Mouse (Mus musculus): ENCODE results near the gene Calm3.

Gene Calm3

DNA sequence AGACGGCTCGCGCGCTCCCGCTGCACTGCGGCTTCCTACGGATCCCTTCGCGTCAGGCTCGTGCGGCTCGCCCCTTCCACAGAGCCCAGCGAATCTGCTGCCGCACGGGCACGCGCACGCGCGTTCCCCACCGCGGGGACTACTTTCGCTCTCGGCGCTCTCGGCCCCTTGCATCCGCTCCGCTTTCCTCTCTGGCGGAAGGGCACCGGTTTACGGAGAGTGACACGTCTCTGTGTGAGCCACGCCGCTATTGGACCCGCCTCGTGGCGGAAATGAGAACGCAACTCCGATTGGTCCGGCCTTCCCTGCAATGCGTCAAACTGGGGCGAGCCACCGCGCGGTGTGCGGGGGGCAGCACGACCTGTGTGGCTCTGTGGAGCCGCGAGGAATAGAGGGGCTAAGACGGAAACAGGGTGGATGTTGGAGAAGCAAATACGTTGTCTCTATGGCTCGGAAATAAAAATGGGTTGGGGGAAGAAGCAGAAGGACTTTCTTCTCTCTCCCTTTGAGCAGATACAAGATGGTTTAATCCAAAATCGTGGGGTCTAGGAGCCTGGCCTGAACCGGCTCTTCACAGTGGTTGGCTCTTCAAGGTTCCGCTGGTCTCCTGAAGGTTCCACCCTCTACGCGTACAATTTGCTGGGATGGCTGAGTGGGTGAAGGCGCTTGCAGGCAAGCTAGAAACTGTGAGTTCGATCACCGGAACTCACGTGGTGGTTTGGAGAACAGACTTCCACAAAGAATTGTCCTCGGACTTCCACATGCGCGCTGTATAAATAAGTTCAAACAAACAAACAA lies at the start of gene Calm3:
Calm3 (minus strand) TSS at position 78 of the 798 bp plus-strand sequence.
- in situ Hi-C loops (cut with MboI, MseI) = loop anchor here (5.0 kb wide), 2 partner anchors 52 to 107 kb away; partner anchors contain the start of genes Fkrp (in 2 of the 2) and Strn4 (in 2 of the 2)

DNA sequence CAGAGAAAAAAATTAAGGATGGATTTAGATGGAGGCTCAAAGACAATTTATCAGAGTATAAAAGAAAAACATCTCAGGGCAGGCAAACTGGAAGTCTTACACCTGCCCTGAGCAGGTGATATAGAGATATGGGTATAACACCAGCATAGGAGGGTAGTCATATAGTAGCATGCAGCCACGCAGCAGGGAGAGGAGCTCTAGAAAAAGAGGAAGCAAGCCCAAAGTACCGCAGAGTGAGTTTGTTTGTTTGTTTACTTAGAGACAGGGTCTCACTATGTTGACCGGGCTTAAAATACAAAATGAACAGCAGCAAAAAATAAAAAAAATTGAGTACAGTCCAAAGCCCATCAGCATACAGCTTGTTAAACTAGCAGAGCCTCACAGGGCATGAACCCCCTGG lies 47.2 kb upstream of the Calm3 start:
- in situ Hi-C loops (cut with MboI, MseI) = no loop called here

DNA sequence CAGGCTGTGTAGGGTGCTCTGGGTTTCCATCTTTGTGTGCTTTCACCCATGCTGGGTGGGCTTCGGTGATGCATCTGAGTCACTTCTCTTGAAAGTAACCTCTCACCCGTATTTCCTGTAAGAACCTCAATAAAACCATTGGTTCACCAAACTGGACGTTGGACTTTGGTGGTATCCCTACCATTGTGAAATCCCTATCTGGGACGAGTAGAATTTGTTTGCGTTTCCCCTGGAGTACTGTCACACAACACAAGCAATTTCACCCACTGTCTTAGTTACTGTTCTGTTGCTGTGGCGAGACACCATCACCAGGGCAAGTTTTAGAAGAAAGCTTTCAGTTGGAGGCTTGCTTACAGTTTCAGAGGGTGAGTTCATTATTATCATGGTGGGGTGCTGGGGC lies 44.5 kb upstream of the Calm3 start:
- in situ Hi-C loops (cut with MboI, MseI) = no loop called here

DNA sequence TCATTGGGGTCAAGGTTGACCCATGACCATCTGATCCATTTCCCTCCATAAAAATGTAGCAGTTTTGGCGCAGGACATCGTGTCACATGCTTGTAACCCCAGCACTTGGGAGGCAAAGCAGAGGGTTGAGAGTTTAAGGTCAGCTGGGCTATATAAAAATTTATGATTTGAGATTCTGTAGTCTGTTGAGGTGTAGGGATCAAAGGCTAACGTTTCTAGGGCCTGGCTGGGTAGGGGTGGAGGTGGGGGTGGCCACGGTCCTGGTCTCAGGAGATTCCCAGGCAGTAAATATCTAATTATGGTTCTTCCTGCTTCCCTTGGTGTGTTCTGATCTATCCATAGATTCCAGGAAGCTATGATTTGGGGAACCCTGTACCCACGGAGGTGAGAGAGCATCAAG lies 37.8 kb upstream of the Calm3 start:
- in situ Hi-C loops (cut with MboI, MseI) = no loop called here

DNA sequence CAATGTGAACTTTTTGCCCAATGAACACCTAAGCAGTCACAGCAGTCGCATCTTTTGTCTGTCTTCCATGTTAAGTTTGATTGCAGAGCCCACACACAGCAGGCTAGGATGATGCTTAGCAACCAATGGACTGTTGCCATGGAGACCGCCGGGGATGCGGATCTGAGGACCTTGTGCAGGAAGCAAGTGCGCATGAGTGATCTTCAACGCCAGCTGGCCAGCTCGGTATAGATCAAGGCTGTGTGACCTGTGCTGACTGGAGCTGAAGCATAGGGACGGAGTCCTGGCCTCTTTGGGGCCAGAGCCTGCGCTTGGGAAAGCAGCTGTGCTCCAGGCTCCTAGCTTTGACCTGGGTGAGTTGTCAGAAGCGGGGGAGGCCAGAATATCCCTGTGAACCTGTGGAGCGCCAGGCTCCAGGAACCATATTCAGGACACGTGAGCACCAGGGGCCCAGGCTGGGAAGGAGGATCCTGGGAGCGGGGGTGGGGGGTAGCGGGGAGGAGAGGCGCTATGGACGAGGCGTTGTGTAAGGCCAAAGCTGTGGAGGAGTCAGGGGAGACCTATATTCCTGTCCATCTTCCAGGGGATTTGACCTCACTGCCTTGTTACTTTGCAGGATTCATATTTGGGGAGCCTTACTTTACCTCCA lies 35.7 kb upstream of the Calm3 start, which contains the start of gene Pnmal1:
Pnmal1 (plus strand) TSS at position 141 of the 649 bp plus-strand sequence.
- in situ Hi-C loops (cut with MboI, MseI) = no loop called here

DNA sequence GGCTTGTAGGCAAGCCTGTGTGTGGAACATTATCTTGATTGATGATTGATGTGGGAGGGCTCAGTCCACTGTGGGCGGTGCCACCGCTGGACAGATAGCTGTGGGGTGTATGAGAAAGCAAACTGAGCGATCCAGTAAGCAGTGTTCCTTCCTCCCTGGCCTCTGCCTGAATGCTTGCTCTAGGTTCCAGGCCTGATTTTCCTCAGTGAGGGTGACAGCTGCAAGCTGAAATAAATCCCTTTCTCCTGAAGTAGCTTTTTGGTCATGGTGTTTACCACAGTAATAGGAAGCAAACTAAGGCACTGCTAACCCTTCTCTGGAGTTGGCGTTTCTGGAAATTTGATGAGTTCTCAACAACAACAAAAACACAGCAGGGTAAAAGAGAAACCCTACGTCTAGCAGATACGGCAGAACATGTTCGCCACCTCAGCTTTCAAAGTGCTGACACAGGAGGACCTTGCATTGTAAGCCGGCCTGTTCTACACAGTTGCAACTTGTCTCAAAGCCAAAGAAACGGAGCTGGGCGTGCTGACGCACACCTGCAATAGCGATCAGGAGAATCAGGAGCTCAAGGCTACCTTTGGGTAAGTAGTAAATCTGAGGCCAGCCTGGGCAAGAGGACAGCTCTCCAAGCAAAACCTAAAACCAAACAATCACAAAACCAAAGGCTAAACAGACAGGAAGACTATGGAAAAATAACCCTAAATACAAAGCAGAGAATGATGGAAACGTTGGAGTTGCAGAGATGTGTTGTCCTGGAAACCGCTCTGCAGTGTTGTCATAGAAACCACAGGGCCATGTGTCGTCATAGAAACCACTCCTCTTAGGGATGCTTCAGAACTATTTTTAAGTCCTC lies 32.7 kb upstream of the Calm3 start:
- in situ Hi-C loops (cut with MboI, MseI) = no loop called here

DNA sequence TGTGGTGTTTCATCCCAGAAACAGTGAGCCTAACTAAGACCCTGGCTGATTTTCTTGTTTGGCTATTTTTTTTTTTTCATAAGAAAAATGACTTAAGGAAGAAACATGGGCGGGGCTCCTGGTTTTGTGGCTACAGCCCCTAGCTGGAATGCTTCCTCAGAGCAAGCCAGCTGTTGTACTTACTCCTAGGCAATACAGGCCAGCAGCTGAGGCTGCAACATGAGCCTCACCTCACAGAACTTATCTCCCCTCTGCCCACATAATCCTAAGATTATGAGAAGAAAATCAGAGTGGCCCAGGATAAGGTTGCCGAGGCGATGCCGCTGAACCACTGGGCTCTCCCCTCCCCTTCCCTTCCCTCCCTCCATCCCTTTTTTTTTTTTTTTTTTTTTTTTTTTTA lies 31.8 kb upstream of the Calm3 start:
- in situ Hi-C loops (cut with MboI, MseI) = no loop called here

DNA sequence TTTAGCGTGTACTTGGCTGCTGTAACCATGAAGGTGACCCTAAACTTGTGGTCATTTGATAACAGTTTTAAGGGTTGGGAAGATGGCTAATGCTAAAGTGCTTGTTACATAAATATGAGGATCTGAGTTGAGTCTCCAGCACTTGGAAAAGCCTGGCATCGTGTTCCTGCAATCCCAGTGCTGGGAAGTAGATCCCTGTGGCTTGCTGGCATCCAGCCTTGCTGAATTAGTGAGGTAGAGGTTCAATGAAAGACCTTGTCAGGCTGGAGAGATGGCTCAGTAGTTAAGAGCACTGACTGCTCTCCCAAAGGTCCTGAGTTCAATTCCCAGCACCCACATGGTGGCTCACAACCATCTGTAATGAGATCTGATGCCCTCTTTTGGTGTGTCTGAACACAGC lies 29.9 kb upstream of the Calm3 start:
- in situ Hi-C loops (cut with MboI, MseI) = loop anchor here in 1 of 2 experiments (5.0 kb wide), 1 partner anchor 44 kb away; no protein-coding TSS in a partner anchor

DNA sequence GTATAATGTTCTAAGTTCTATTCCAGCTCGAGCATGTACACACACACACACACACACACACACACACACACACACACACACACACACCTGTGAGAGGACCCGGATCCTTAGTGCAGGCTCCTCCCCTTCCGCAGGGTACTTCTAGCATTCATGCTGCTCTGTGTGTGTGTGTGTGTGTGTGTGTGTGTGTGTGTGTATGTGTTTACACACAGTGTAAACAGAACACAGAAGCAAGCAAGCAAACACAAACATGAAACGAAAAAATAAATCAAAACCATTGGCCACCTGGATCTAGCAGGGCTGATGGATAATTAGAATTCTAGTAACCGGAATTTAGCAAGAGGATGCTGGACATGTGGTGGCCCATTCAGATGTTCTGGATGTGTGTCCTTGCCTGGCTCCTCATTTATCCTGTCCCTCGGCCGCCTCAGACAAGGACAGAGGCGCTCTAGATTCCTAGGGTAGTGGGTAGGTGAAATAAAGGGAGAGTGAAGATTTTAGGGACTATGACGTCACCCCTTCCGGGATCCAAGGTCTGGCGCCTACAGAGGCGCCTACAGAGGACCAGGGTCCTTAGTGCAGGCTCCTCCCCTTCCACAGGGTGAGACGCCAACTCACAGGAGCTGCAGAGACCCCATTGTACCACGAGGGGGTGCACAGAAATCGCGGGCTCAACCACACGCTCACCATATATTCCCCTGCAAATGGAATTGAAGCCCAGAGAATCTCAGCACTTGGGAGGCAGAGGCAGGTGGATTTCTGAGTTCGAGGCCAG lies 27.1 kb upstream of the Calm3 start:
- in situ Hi-C loops (cut with MboI, MseI) = loop anchor here in 1 of 2 experiments (5.0 kb wide), 1 partner anchor 46 kb away; no protein-coding TSS in a partner anchor

DNA sequence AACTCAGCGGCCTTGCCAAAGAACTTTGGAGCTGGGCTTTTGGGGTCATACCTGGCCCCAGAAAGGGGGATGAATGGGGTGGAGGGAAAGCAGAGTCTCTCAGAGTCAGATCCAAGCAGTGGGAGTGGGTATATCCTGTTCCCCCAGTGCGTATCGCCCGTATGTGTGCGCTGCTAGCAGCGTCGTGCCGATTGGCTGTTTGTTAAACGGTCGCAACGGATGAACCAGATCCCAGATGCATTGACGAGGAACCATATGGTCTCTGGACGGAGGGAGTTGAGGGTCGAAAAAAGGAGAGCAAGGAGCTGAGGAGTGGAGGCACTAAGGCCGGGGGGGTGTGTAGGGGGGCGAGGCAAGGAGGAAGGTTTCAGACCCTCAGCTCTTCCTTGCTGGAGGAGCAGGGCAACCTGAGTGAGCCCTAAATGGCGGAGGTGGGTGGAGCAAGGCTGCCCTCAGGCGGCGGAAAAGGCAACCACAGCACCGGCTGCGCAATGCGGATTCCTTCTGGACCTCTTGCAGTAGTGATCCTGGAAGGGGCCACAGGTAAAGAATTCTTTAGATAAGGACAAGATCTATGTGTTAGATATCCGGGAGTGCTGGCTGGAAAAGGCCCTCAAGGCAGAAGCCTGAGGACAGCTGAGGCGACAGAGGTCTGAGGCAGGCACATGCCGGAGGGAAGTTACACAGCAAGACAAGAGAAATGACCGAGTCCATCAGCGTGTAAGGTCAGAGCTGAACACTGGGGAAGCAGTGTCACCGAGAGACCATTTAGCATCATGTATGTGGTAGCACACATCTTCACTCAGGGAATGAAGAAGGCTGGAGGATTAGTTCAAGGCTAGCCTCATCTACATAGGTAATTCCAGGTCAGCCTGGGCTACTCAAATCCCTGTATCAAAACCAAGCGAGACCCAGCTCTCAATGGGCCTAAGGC lies 26.3 kb upstream of the Calm3 start:
- in situ Hi-C loops (cut with MboI, MseI) = loop anchor here (5.0 to 10.0 kb wide), 3 partner anchors 45 to 102 kb away; partner anchors contain the start of gene Ccdc8 (in 1 of the 2)

DNA sequence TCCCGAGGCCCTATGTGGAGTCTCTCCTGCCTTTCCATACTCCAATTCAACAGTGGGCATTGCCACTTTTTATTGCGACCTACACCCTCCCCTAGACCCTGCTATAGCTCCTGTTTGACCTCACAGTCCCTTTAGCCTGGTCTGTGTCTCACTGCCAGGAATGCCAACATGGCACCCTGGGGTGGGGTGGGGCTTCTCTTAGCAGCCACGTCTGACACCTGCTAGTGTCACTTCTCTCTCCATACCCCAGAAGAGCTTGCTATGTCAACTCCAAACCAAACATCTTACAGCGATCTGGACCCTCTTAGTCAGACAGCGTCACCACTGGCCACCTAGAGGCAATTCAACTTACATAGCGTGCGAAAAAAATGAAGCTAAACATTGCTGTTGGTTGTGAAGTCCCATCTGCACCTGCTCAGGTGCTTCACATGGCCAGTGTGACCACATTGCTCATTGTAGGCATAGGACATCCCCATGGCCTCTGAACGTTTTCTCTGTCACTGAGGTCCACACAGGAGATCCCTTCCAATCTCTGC lies 25.1 kb upstream of the Calm3 start:
- in situ Hi-C loops (cut with MboI, MseI) = loop anchor here in 1 of 2 experiments (5.0 to 10.0 kb wide), 2 partner anchors 46 to 103 kb away; partner anchors contain the start of gene Ccdc8

DNA sequence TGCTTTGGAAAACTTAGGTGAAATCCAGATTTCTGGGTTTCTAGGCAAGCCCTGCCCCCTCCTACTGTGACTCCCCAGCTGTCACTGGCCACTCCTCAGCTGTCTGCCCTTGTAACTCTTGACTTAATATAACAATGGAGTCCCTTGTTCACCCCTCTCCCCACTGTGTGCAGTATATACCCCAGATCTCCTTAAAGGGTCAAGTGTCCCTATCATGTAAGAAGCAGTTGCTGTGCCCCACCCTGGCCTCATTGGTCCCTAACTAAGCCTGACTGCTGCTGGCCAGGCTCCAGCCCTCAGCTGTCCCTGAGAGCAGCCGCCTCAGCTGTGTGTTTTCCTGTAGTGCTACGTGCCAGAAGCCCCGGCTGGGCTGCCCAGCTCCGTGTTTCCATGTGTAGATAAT lies 24.0 kb upstream of the Calm3 start:
- in situ Hi-C loops (cut with MboI, MseI) = loop anchor here in 1 of 2 experiments (5.0 to 10.0 kb wide), 2 partner anchors 47 to 104 kb away; partner anchors contain the start of gene Ccdc8

DNA sequence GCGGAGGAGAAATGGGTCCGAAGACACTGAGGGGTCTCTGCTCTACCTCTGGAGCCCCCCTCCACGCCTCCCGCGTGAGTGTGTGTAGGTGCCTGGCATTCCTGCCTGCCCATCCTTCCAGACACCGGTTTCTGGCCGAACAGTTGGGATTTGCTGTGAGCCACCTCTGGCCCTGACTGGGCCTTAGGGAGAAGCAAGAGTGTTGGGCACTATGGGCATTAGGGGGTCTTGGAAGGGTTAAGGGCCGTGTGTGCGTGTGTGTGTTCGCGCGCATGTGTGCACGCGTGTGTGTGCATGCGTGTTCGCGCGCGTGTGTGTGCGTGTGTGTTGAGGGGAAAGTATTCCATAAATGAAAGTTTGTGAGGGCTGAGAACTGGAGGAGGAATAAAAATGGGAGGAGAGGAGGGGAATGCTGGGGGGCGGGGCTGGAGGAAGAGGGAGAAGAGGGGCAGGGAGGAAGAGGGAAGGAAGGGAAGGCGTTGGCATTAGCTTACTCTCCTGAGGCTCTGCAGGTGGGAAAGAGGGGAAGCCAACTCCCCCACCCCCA lies 23.5 kb upstream of the Calm3 start:
- in situ Hi-C loops (cut with MboI, MseI) = loop anchor here in 1 of 2 experiments (5.0 to 10.0 kb wide), 2 partner anchors 47 to 105 kb away; partner anchors contain the start of gene Ccdc8

DNA sequence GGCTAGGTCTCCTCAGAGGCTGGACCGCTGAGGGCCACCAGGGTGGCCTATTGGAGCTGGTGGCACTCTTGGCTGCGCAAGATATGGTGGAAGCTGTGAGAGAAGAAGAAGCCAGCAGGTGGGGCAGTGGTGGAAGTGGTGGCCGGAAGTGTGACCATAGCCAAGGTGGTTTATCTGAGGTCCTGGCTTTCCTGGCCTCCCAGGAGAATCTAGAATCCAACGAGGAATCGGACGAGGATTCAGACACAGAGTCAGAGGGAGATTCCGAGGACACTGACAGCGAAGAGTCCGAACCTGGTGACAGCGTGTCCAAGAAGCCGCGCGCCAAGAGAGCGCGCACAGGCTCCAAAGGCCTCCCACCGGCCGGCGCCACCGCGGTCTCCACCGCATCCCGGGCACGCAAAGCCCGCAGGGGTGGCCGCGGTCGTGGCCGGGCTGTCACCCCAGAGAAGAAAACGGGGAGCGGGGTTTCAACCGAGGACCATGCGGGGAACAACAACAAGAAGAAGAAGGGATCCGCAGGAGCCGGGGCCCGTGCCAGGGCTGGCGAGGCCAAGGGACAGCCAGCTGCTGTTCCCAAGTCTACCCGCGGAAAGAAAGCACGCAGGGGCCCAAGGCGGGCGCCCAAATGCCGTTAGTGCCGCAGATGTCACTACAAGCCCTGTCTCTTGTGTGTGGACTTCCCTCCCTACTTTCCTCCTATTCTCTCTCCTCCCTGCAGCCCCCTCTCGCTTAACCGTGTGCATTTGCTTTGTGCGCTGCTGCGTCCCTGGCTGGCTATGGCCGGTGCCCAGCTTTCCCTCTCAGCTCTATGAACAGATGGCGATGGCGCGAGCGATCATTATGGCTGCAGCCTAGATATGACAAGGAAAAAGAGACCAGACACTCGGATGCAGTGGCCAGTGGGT lies 22.8 kb upstream of the Calm3 start:
- in situ Hi-C loops (cut with MboI, MseI) = loop anchor here in 1 of 2 experiments (5.0 to 10.0 kb wide), 2 partner anchors 48 to 106 kb away; partner anchors contain the start of gene Ccdc8

DNA sequence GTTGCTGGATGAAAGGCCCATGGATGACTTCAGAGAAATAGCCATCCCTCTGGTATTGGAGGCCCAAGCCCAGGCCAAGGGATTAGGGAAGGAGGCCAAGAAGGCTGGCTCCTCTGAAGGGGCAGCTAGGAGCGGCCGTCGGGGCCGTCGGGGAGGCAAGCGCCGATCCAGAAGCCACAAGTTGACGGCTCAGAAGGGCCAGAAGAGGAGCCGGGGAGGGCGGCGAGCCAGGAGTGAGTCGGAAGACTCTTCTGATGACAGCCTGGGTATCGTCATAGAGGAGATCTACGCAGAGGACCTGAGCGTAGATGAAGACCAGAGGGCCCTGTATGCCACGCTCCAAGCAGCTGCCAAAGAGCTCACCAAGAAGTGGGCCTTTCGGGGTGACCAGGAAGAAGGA lies 21.5 kb upstream of the Calm3 start:
- in situ Hi-C loops (cut with MboI, MseI) = loop anchor here in 1 of 2 experiments (5.0 to 10.0 kb wide), 2 partner anchors 49 to 107 kb away; partner anchors contain the start of gene Ccdc8

DNA sequence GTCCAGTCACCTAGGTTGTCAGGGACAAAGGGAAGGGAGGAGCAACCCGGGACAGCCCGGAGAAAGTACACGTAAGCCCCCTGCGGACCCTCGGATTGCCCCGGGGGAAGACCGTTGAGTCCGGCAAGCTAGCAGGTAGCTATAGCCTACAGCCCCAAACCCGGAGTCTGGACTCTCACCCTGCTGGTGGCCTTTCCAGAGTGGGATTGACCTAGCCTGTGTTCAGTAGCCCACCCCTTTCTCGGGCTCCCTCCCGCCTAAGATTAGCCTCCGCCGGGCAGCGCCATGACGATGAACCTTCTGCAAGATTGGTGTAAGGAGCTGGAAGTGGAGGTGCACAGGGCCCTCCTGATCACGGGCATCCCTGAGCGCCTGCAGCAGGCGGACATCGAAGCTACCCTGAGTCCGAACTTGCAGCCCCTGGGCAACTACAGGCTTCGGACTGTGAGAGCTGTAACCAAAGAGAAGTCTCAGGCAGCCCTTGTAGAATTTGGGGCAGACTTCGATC lies 20.9 kb upstream of the Calm3 start:
- in situ Hi-C loops (cut with MboI, MseI) = loop anchor here in 1 of 2 experiments (5.0 to 10.0 kb wide), 2 partner anchors 50 to 107 kb away; partner anchors contain the start of gene Ccdc8
